Mouse (Mus musculus) neural tube, embryonic 10.5 days (tissue): ENCODE data around the gene Ltbp1.
"Not testable (repeated sequence)": the region's sequence is repeated elsewhere in the genome, so short reads cannot be mapped to it uniquely, and the experiment has no call there.

ENCODE experiments used
- DNase-seq: peaks from one replicate; pipeline ENCODE4 v3.0.0-alpha.2; 2017; ENCODE audit warnings: low spot score; ENCODE audit errors: extremely low spot score

Gene Ltbp1

DNA sequence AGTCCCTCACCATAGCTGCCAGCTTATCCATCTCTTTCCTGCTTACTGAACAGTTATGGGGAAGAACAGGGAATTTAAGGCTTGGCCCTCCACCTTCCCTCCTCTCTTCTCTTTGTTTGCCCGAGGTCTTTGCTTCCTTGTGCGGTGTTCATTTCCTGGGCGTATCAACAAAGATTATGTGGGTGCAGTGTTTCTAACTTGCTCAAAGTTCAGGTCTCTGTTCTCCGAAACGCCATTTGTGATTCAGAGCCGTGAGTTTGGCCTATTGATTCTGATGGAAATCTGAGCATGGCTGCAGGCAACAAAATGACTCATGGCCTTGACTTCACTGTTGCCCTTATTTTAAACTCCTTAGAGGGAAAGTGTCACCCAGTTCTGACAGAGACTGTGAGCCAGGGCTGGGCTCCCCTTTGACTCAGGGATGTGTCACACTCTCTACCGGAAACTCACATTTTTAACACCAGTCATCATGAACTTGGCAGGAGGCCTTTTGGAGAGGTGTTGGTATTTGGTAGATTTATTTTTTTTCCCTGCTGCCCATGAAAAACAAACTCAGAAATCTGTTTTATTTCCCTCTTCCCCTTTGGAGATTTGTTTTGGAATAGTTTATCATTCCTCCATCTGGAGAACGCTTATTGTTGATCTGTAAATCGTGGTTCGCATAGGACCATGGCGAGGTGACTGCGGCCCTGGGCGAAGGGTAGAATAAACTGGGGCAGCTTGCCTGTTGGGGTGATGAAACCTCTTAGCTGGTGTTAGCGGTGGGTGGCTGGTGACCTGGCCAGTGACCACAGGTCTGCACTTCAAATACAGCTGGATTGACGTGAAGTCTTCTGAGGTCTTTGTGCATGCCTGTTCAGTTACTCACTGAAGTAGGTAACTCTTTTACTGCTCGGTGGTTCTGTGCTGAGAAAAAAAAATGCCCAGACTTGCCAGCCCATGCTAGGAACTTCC lies 105.2 kb downstream of the Ltbp1 start:
- no peak for DNase-seq

GRCm38 (mm10) chr17:75115594-75115993 lies 110.2 kb downstream of the Ltbp1 start:
- no peak for DNase-seq

GRCm38 (mm10) chr17:75118896-75119295 lies 113.5 kb downstream of the Ltbp1 start:
- DNase-seq, result no peak

DNA sequence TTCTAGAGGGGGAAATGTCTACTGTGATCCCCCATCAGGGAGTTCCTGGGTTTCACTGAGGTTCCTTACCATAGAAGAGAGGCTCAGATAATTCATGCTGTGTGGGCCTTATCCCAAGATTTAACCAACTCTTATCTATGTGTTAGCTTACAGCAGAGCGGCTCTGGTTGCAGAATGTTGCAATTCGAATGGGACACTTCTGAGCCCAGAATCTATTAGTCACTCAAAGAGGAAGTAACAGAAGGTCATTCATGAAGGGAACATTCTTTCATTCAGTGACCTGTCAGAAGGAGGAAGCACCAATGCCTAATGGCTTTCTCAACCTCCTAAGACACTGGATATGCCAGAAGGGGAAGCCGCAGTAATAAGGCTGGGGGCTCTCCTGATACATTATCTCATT lies 114.1 kb downstream of the Ltbp1 start:
- no peak for DNase-seq

DNA sequence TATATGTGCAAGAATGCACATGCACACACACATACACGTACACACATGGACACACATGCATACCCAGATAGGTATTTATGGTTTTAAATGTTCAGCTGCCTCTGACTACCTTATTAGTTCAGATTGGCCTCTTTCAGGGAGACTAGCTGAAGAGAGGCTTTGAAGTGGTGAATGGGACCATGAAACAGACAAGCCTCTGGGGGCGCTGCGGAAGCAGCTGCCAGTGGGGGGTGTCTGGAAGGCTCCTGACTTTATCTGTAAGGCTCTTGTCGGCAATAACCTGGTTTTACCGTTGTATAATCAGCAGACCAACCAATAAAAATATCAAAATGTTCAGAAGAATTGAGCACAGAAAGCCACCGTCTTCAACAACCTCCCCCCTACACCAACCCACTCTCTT lies 114.7 kb downstream of the Ltbp1 start:
- no peak for DNase-seq

- no peak for DNase-seq
These were observed 117.4 kb downstream of the Ltbp1 start for GRCm38 (mm10) chr17:75122584-75123282.

DNA sequence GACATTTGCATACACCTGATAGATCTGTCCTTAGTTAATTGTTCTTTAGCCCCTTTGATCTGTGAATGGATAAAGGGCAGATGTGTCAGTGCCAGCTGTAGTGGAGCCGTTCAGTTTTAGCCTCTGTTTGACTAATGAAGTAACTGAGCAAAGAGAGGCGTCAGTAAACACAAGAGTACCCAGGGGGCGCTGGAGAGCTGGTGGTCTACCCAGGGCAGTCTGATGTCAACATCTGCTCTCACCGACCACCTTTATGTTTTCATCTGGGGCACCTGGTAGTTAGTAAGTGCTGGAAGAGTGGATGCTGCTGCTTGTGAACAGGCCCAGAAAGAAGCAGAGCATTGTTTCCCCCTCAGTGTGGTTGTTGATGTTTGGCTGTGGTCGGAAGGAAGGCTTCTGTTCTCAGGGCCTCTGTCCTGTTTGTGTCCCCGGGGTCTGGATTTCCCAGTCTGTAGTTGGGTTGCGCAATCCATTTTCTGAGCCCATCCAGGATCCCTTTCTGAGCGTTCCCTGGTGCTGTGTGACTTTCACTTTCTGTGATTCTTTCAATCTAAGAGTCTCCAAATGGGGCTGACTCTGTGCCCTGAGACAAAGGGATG lies 123.1 kb downstream of the Ltbp1 start:
- DNase-seq, result no peak

GRCm38 (mm10) chr17:75133983-75134382 lies 128.6 kb downstream of the Ltbp1 start:
- DNase-seq, result no peak

- no peak for DNase-seq
These were observed 134.4 kb downstream of the Ltbp1 start for GRCm38 (mm10) chr17:75139731-75140130.

GRCm38 (mm10) chr17:75142845-75143244 lies 137.5 kb downstream of the Ltbp1 start:
- DNase-seq, result not testable (repeated sequence)

DNA sequence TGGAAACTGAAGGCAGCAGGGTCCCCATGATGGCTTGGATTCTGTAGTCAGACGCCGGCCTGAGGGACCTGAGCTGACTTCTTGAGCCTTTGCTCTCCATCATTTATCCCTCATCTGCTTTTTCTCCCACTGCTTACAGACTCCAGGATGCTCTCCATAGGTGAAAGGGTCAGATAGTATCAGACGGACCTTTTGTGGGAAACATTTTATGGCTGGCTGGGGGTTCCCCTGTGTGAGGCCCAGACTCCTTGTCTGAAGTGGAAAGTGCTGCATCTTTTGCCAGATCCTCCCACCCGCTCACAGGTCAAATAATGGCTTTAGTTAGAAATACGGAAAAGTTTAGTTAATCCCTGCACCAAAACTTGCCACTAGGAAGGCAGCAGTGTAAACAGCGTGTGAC lies 138.6 kb downstream of the Ltbp1 start:
- DNase-seq, result no peak

DNA sequence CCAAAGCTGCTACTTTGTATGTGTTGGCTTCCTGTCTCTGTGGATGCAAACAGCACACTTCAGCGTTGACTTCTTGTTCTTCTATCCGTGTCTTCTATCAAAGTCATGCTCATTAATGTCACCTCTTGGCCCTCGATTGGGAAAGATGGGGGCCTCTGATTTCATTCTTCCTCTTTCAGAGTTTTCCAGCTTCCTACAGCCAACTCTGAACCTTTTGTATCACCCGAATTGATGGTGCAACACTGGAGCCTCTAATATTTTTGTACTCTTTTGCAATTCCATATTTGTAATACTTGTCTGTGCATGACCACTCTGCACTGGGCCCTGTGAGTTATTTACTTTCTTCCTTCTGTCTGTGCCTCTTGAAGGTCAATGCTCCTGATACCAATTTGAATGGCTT lies 141.8 kb downstream of the Ltbp1 start:
- DNase-seq, result no peak

- DNase-seq, result no peak
These were observed 146.4 kb downstream of the Ltbp1 start for GRCm38 (mm10) chr17:75151800-75152199.

- no peak for DNase-seq
These were observed 147.7 kb downstream of the Ltbp1 start for GRCm38 (mm10) chr17:75153088-75153487.

- DNase-seq, result no peak
These were observed 153.0 kb downstream of the Ltbp1 start for GRCm38 (mm10) chr17:75158385-75158784.

- no peak for DNase-seq
These were observed 153.9 kb downstream of the Ltbp1 start for GRCm38 (mm10) chr17:75159066-75159787.

- DNase-seq, result no peak
These were observed 155.7 kb downstream of the Ltbp1 start for GRCm38 (mm10) chr17:75161062-75161461.

- DNase-seq, result no peak
These were observed 156.6 kb downstream of the Ltbp1 start for GRCm38 (mm10) chr17:75161931-75162330.

DNA sequence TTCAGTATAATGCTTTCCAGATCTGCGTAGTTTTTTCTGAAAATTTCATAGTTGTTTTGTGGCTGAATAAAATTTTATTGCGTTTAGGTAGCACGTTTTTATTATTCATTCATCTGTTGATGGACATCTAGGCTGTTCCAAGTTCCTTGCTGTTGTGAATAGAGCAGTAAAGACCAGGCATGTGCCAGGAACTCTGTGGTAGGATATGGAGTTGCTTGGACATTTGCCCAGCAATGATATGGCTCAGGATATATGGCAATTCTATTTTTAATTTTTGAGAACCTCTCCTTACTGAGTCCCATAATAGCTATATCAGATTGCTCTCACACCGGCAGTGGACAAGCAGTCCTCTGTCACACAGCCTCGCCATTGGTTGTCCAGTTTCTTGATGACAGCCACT lies 159.2 kb downstream of the Ltbp1 start:
- DNase-seq, result no peak

- no peak for DNase-seq
These were observed 163.3 kb downstream of the Ltbp1 start for GRCm38 (mm10) chr17:75168572-75169200.

DNA sequence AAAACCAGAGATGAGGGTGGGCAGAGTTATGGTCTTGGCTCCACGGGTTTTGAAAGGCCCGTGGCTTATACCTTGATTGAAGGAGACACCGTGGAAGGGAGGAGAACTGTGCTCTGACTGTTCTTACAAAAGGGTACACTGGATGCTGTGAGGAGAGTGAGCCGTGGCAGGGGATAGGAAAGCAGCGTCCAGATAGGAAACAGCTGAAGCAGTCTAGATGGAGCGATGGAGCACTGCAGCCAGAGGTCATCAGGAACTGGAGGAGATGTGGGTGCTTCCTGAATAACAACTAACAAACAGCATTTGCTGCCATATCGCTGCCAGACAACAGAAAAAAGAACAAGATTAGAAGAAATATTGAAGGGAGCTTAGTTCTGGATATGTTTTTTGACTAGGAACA lies 166.3 kb downstream of the Ltbp1 start:
- no peak for DNase-seq
